Mouse (Mus musculus) neural tube, embryonic 13.5 days (tissue): ENCODE results near the gene Tmtc4. TPM values are rescaled to one million over a fixed set of nuclear protein-coding genes. Genes with fewer than 3 reads are reported as not detected.

Source experiments
- ATAC-seq: fragments of 200-750 bp; cut with Nextera tagmentation; 2 replicates; pipeline ENCODE4 v1.8.0; 2017; ENCODE audit warnings: low read depth, mild to moderate bottlenecking, moderate TSS enrichment, moderate library complexity
- H3K27ac ChIP-seq: fragments of 300-500 bp; sonication (generic); replicated peaks from 2 replicates; pipeline ENCODE4 v1.5.1; 2015; ENCODE audit warnings: moderate library complexity, mild to moderate bottlenecking, inconsistent platforms
- H3K27me3 ChIP-seq: fragments of 300-500 bp; sonication (generic); 2 replicates; pipeline ENCODE4 v1.6.1; 2015; ENCODE audit warnings: mild to moderate bottlenecking, inconsistent platforms
- H3K36me3 ChIP-seq: fragments of 300-500 bp; sonication (generic); 2 replicates; pipeline ENCODE4 v1.6.1; 2015; ENCODE audit warnings: mild to moderate bottlenecking, inconsistent platforms
- H3K4me1 ChIP-seq: fragments of 300-500 bp; sonication (generic); replicated peaks from 2 replicates; pipeline ENCODE4 v1.6.1; 2015; ENCODE audit warnings: inconsistent platforms
- H3K4me2 ChIP-seq: fragments of 300-500 bp; sonication (generic); 2 replicates; pipeline ENCODE4 v1.6.1; 2015; ENCODE audit warnings: inconsistent platforms, mild to moderate bottlenecking, moderate library complexity
- H3K4me3 ChIP-seq: fragments of 300-500 bp; sonication (generic); 2 replicates; pipeline ENCODE4 v1.5.1; 2015; ENCODE audit warnings: mild to moderate bottlenecking, inconsistent platforms
- H3K9ac ChIP-seq: fragments of 300-500 bp; sonication (generic); 2 replicates; pipeline ENCODE4 v1.6.1; 2015; ENCODE audit warnings: moderate library complexity, mild to moderate bottlenecking, inconsistent platforms
- H3K9me3 ChIP-seq: fragments of 300-500 bp; sonication (generic); 2 replicates; pipeline ENCODE4 v1.6.1; 2016; ENCODE audit warnings: inconsistent platforms
- WGBS: fragments of 180-500 bp; shearing (Covaris S2); methylation state at CpG from one replicate; pipeline ENCODE4 v1.1.7; 2015; 5-methylcytosine and 5-hydroxymethylcytosine counted together
- polyA plus RNA-seq: library from polyadenylated mRNA; unstranded; fragments of >200 nt; fragmentation: Nextera tagmentation; extraction: Ambion mirVana; gene quantifications from 2 replicates; pipeline ENCODE4 v1.2.1, GENCODE M21; 2015

Gene Tmtc4
- polyA plus RNA-seq, 1 experiment from 2014 or later, result 57.0 TPM

DNA sequence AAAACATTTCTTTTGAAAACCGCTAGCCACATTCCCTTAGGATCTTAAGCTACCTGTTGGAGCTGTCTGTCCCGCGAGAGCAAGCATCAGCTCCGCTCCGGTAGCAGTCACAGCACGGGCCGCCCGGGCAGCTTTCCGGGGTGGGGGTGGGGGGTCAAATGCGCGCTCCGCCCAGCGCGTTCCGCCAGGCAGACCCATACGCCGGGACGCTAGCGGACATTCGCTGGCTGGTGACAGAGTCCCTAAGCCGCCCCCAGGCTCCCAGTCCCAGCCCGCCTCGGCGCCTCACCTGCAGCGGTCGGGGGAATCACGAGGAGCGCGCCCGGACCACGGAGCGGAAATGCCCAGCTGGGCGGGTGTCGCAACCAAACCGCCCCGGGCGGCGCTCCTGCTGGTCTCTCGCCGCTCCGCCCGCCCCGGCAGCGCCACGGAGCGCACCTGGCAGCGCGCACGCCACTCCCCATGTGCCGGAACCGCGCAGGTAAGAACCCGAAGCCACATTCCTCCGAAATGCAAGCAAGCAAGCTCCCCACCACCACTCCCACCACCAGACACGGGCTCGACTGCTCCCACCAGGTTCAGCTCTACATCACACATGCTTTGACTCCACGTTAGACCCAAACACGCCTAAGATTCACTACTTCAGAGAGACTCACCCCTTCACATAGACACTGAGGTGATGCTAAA is 70.9 kb downstream of the Tmtc4 start:
- H3K9me3 ChIP-seq, result 0 out of 2 replicates have a peak, but pooled peaks cover 6% of the 10 kb centered on the region
- H3K4me2 ChIP-seq, result peak overlapping the region; percentile 96
- H3K36me3 ChIP-seq, result peaks cover 5% of the 10 kb centered on the region; the same call in 1 of the 2 replicates
- peak overlapping the region; percentile 63 for H3K4me3 ChIP-seq
- H3K9ac ChIP-seq, result peak overlapping the region; percentile 71
- peaks cover 11% of the 10 kb centered on the region for H3K4me1 ChIP-seq
- peak; percentile 84 for ATAC-seq
- no peak overlapping the region for H3K27ac ChIP-seq
- peaks cover 18% of the 10 kb centered on the region for H3K27me3 ChIP-seq
- WGBS, result 1% methylated on average over 58 of the region's 58 CpGs

- ATAC-seq, result no peak
- WGBS, result 57% methylated on average over 1 of the region's 1 CpGs
- Histone ChIP-seq H3K27me3 (peaks cover 18% of the 10 kb centered on the region), H3K4me3 (peak overlapping the region; percentile 63; the same call in 1 of the 2 replicates), H3K4me2 (peak overlapping the region; percentile 96), H3K9me3 (peaks cover 10% of the 10 kb centered on the region), H3K27ac (no peak overlapping the region), H3K4me1 (peaks cover 11% of the 10 kb centered on the region), H3K36me3 (peaks cover 6% of the 10 kb centered on the region; the same call in 1 of the 2 replicates), H3K9ac (peak overlapping the region; percentile 71; the same call in 1 of the 2 replicates)
Measured at GRCm38 (mm10) chr14:122912137-122912536, 71.7 kb downstream of the Tmtc4 start.

- ATAC-seq, result no peak
- Histone ChIP-seq H3K4me2 (no peak overlapping the region), H3K36me3 (0 out of 2 replicates have a peak, but pooled peaks cover 4% of the 10 kb centered on the region), H3K27me3 (peaks cover 18% of the 10 kb centered on the region), H3K4me3 (no peak overlapping the region), H3K9me3 (peaks cover 11% of the 10 kb centered on the region), H3K4me1 (peaks cover 11% of the 10 kb centered on the region), H3K9ac (no peak overlapping the region), H3K27ac (no peak overlapping the region)
Measured at GRCm38 (mm10) chr14:122911265-122911664, 72.6 kb downstream of the Tmtc4 start.

- H3K36me3 ChIP-seq, result 0 out of 2 replicates have a peak, but pooled peaks cover 7% of the 10 kb centered on the region
- no peak for ATAC-seq
- no peak overlapping the region for H3K27ac ChIP-seq
- H3K4me2 ChIP-seq, result no peak overlapping the region
- peaks cover 11% of the 10 kb centered on the region for H3K4me1 ChIP-seq
- no peak overlapping the region for H3K4me3 ChIP-seq
- 75% methylated on average over 5 of the region's 5 CpGs for WGBS
- H3K9ac ChIP-seq, result no peak overlapping the region
- H3K27me3 ChIP-seq, result peaks cover 18% of the 10 kb centered on the region
- peaks cover 11% of the 10 kb centered on the region for H3K9me3 ChIP-seq
Measured at GRCm38 (mm10) chr14:122909368-122910091, 74.3 kb downstream of the Tmtc4 start.

DNA sequence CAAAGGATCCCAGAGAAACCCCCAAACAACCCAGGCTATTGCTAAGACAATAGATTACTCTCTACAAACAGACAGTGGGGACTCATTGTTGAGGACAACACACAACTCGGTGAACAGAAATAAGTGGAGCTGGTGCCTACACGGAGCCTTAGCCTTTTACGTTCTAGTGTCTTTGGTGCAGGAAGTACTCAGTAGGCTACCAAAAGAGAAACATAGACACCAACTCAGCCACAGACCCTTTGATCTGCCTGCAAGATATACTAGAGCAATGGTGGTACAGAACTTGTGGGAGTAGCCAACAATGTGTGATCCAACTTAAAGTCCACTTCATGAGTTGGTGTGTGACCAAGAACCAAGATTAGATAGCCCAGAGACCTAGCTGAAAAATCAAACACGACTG is 75.8 kb downstream of the Tmtc4 start:
- Histone ChIP-seq H3K4me3 (no peak overlapping the region), H3K27ac (no peak overlapping the region), H3K36me3 (0 out of 2 replicates have a peak, but pooled peaks cover 7% of the 10 kb centered on the region), H3K9ac (no peak overlapping the region), H3K9me3 (peaks cover 11% of the 10 kb centered on the region), H3K27me3 (peaks cover 13% of the 10 kb centered on the region), H3K4me1 (peaks cover 10% of the 10 kb centered on the region), H3K4me2 (no peak overlapping the region)
- ATAC-seq, result no peak
- 88% methylated on average over 4 of the region's 4 CpGs for WGBS

DNA sequence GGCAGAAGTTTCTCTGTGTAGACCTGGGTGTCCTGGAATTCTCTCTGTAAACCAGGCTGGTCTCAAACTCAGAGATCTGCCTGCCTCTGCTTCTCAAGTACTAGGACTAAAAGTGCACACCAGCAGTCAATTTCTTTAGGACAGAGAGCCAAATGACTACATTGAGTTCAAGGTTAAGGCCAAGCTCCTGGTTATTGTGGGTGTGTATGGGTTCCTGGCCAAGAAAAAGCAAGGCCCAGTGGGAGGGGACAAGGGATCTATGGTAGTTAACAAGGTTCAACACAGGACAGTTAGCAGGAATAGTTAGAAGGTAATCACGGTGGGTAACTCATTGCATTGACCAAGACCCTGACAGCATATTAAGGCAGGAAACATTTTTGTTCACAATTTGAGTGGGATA is 78.8 kb downstream of the Tmtc4 start:
- H3K27ac ChIP-seq, result no peak overlapping the region
- no peak overlapping the region for H3K9ac ChIP-seq
- ATAC-seq, result no peak
- no peaks in the 10 kb centered on the region for H3K27me3 ChIP-seq
- H3K4me3 ChIP-seq, result no peak overlapping the region
- peaks cover 11% of the 10 kb centered on the region; the same call in 1 of the 2 replicates for H3K4me1 ChIP-seq
- H3K4me2 ChIP-seq, result no peak overlapping the region
- 90% methylated on average over 1 of the region's 1 CpGs for WGBS
- 0 out of 2 replicates have a peak, but pooled peaks cover 7% of the 10 kb centered on the region for H3K36me3 ChIP-seq
- H3K9me3 ChIP-seq, result peaks cover 11% of the 10 kb centered on the region

- Histone ChIP-seq H3K4me3 (no peak overlapping the region), H3K27ac (no peak overlapping the region), H3K4me1 (peaks cover 11% of the 10 kb centered on the region; the same call in 1 of the 2 replicates), H3K36me3 (0 out of 2 replicates have a peak, but pooled peaks cover 7% of the 10 kb centered on the region), H3K4me2 (no peak overlapping the region), H3K9ac (no peak overlapping the region), H3K27me3 (no peaks in the 10 kb centered on the region), H3K9me3 (peaks cover 11% of the 10 kb centered on the region)
- 78% methylated on average over 2 of the region's 2 CpGs for WGBS
- no peak for ATAC-seq
Measured at GRCm38 (mm10) chr14:122903923-122904351, 79.9 kb downstream of the Tmtc4 start.

GRCm38 (mm10) chr14:122902884-122903283 is 81.0 kb downstream of the Tmtc4 start:
- Histone ChIP-seq H3K4me2 (no peak overlapping the region), H3K9ac (no peak overlapping the region), H3K27ac (no peak overlapping the region; the same call in 1 of the 2 replicates), H3K27me3 (no peaks in the 10 kb centered on the region), H3K4me1 (peaks cover 11% of the 10 kb centered on the region; the same call in 1 of the 2 replicates), H3K36me3 (0 out of 2 replicates have a peak, but pooled peaks cover 4% of the 10 kb centered on the region), H3K4me3 (no peak overlapping the region), H3K9me3 (peaks cover 5% of the 10 kb centered on the region)
- 61% methylated on average over 4 of the region's 4 CpGs for WGBS
- 0 out of 2 replicates have a peak, but pooled peaks have one; percentile 43 for ATAC-seq

- peaks cover 11% of the 10 kb centered on the region; the same call in 1 of the 2 replicates for H3K4me1 ChIP-seq
- 0 out of 2 replicates have a peak, but pooled peaks cover 4% of the 10 kb centered on the region for H3K36me3 ChIP-seq
- H3K27me3 ChIP-seq, result no peaks in the 10 kb centered on the region
- no peak overlapping the region for H3K27ac ChIP-seq
- no peak overlapping the region for H3K9ac ChIP-seq
- H3K4me3 ChIP-seq, result no peak overlapping the region
- 62% methylated on average over 2 of the region's 2 CpGs for WGBS
- ATAC-seq, result no peak
- H3K9me3 ChIP-seq, result peaks cover 2% of the 10 kb centered on the region
- no peak overlapping the region for H3K4me2 ChIP-seq
Measured at GRCm38 (mm10) chr14:122902136-122902535, 81.7 kb downstream of the Tmtc4 start.

GRCm38 (mm10) chr14:122901715-122902114 is 82.1 kb downstream of the Tmtc4 start:
- whole genome bisulfite sequencing, result 76% methylated on average over 2 of the region's 2 CpGs
- Histone ChIP-seq H3K4me3 (no peak overlapping the region), H3K36me3 (0 out of 2 replicates have a peak, but pooled peaks cover 4% of the 10 kb centered on the region), H3K9ac (no peak overlapping the region), H3K27me3 (no peaks in the 10 kb centered on the region), H3K4me2 (no peak overlapping the region), H3K27ac (0 out of 2 replicates have a peak overlapping the region, but pooled peaks have one; percentile 46), H3K9me3 (no peaks in the 10 kb centered on the region), H3K4me1 (peaks cover 11% of the 10 kb centered on the region; the same call in 1 of the 2 replicates)
- no peak for ATAC-seq

DNA sequence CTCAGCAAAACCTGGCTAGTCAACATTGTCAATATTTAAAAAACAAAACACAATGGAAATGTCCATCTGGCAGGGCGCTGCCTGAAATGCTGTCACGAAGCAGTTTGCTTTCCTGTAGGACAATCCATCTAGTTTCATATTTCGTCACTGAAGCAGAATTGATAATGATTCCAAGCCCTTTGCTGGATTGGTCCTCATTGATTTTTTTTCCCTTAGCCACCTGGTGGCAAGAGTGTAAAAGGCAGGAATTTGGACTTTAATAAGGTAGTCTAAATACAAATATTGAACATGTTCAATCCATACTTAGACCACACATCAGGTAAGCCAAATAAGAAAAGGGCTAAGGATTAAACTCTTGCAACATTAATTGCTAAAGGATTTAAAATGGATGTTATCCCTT is 82.7 kb downstream of the Tmtc4 start:
- no peaks in the 10 kb centered on the region for H3K27me3 ChIP-seq
- H3K4me1 ChIP-seq, result peaks cover 11% of the 10 kb centered on the region; the same call in 1 of the 2 replicates
- WGBS, result 78% methylated on average over 3 of the region's 3 CpGs
- no peaks in the 10 kb centered on the region for H3K9me3 ChIP-seq
- H3K36me3 ChIP-seq, result 0 out of 2 replicates have a peak, but pooled peaks cover 2% of the 10 kb centered on the region
- H3K4me2 ChIP-seq, result no peak overlapping the region
- no peak for ATAC-seq
- H3K27ac ChIP-seq, result no peak overlapping the region
- no peak overlapping the region for H3K4me3 ChIP-seq
- no peak overlapping the region for H3K9ac ChIP-seq

- no peak overlapping the region for H3K4me2 ChIP-seq
- H3K4me3 ChIP-seq, result no peak overlapping the region
- no peaks in the 10 kb centered on the region for H3K36me3 ChIP-seq
- no peak overlapping the region for H3K9ac ChIP-seq
- H3K9me3 ChIP-seq, result no peaks in the 10 kb centered on the region
- peaks cover 11% of the 10 kb centered on the region; the same call in 1 of the 2 replicates for H3K4me1 ChIP-seq
- H3K27me3 ChIP-seq, result no peaks in the 10 kb centered on the region
- no peak overlapping the region for H3K27ac ChIP-seq
- ATAC-seq, result no peak
Measured at GRCm38 (mm10) chr14:122900679-122901078, 83.2 kb downstream of the Tmtc4 start.
